Mouse (Mus musculus) CH12.LX (cell line): ENCODE data around the gene Plekhb2. TPM values are rescaled to one million over a fixed set of nuclear protein-coding genes. Genes with fewer than 3 reads are reported as not detected.

ENCODE experiments used
- DNase-seq: peaks from one replicate; pipeline ENCODE4 v3.0.0-alpha.2; 2013; ENCODE audit errors: extremely low read depth
- H3K27ac ChIP-seq: 2 replicates; pipeline ENCODE4 v1.5.1; 2012; ENCODE audit warnings: low read depth, mild to moderate bottlenecking, control low read depth, moderate library complexity; ENCODE audit not compliant: insufficient read depth
- H3K27me3 ChIP-seq: replicated peaks from 2 replicates; pipeline ENCODE3; 2012; ENCODE audit warnings: inconsistent platforms
- H3K36me3 ChIP-seq, 2 experiments: replicated peaks in 1 of 2; 2 replicates each; pipeline versions ENCODE3 to v1.6.1; 2012; ENCODE audit warnings: inconsistent platforms in 1 of 2, low read length in 1 of 2, mild to moderate bottlenecking in 1 of 2, mixed read lengths in 1 of 2, moderate library complexity in 1 of 2; ENCODE audit not compliant: control insufficient read depth in 1 of 2, insufficient read depth in 1 of 2
- H3K4me1 ChIP-seq, 2 experiments: 2 replicates each; pipeline ENCODE4 v1.6.1; 2012; ENCODE audit warnings: inconsistent platforms in 1 of 2, moderate library complexity in 1 of 2; ENCODE audit not compliant: insufficient read depth in 2 of 2, control insufficient read depth in 1 of 2
- H3K4me2 ChIP-seq: 2 replicates; pipeline ENCODE4 v1.6.1; 2012; ENCODE audit warnings: low read depth, mild to moderate bottlenecking, control low read depth; ENCODE audit not compliant: poor library complexity, insufficient read depth, severe bottlenecking
- H3K4me3 ChIP-seq, 3 experiments: fragments of 150-350 bp in 1 of 3; sonication (generic) in 1 of 3; replicated peaks in 1 of 3; 2 replicates each; pipeline versions ENCODE3 to v1.5.1; 2011 to 2012; ENCODE audit warnings: low read depth in 2 of 3, low read length in 2 of 3, mild to moderate bottlenecking in 2 of 3, moderate library complexity in 2 of 3, control low read depth in 1 of 3, improper control_type of control experiment in 1 of 3, inconsistent platforms in 1 of 3, mixed read lengths in 1 of 3; ENCODE audit not compliant: poor library complexity in 1 of 3
- H3K79me2 ChIP-seq: replicated peaks from 2 replicates; pipeline ENCODE4 v1.6.1; 2012; ENCODE audit warnings: mild to moderate bottlenecking, moderate library complexity; ENCODE audit not compliant: control insufficient read depth, poor library complexity, insufficient read depth, severe bottlenecking; ENCODE audit errors: extremely low read depth
- H3K9ac ChIP-seq: 2 replicates; pipeline ENCODE4 v1.6.1; 2012; ENCODE audit warnings: low read depth, mild to moderate bottlenecking, control low read depth, moderate library complexity; ENCODE audit not compliant: insufficient read depth
- H3K9me3 ChIP-seq: replicated peaks from 2 replicates; pipeline ENCODE3; 2012; ENCODE audit warnings: low read length, inconsistent platforms, mixed read lengths
- BHLHE40 ChIP-seq: IDR thresholded peaks from 2 replicates; pipeline ENCODE4 v1.6.1; 2011; ENCODE audit warnings: mild to moderate bottlenecking, low read depth, low read length, improper control_type of control experiment
- CHD1 ChIP-seq: IDR thresholded peaks from 2 replicates; pipeline ENCODE4 v1.6.1; 2012; ENCODE audit warnings: low read depth, low read length, improper control_type of control experiment, inconsistent platforms
- CHD2 ChIP-seq: IDR thresholded peaks from 2 replicates; pipeline ENCODE4 v1.6.1; 2011; ENCODE audit warnings: low read length, improper control_type of control experiment
- CTCF ChIP-seq, 2 experiments: IDR thresholded peaks in 1 of 2; conservative IDR thresholded peaks in 1 of 2; 2 replicates each; pipeline ENCODE4 v1.5.1; 2011 to 2012; ENCODE audit warnings: low read depth in 2 of 2, low read length in 2 of 2, improper control_type of control experiment in 1 of 2, inconsistent platforms in 1 of 2, mild to moderate bottlenecking in 1 of 2, moderate library complexity in 1 of 2
- E2F4 ChIP-seq: IDR thresholded peaks from 2 replicates; pipeline ENCODE4 v1.6.1; 2011; ENCODE audit warnings: low read depth, low read length, improper control_type of control experiment; ENCODE audit not compliant: insufficient replicate concordance
- ELF1 ChIP-seq: IDR thresholded peaks from 2 replicates; pipeline ENCODE4 v1.6.1; 2014; ENCODE audit warnings: low read depth, mild to moderate bottlenecking, inconsistent platforms, low read length, improper control_type of control experiment
- EP300 ChIP-seq: IDR thresholded peaks from 2 replicates; pipeline ENCODE4 v1.6.1; 2011; ENCODE audit warnings: low read length, improper control_type of control experiment
- ETS1 ChIP-seq: conservative IDR thresholded peaks from 2 replicates; pipeline ENCODE4 v1.6.1; 2012; ENCODE audit warnings: low read depth, mild to moderate bottlenecking, inconsistent platforms, low read length, improper control_type of control experiment, moderate library complexity
- GABPA ChIP-seq: IDR thresholded peaks from 2 replicates; pipeline ENCODE4 v1.6.1; 2012; ENCODE audit warnings: low read depth, low read length, improper control_type of control experiment, inconsistent platforms; ENCODE audit not compliant: insufficient replicate concordance
- HCFC1 ChIP-seq: IDR thresholded peaks from 2 replicates; pipeline ENCODE4 v1.6.1; 2012; ENCODE audit warnings: low read depth, mild to moderate bottlenecking, inconsistent platforms, low read length, improper control_type of control experiment
- IRF4 ChIP-seq: IDR thresholded peaks from 2 replicates; pipeline ENCODE4 v1.6.1; 2014; ENCODE audit warnings: low read depth, mild to moderate bottlenecking, inconsistent platforms, low read length, improper control_type of control experiment
- JUN ChIP-seq: IDR thresholded peaks from 2 replicates; pipeline ENCODE4 v1.6.1; 2011; ENCODE audit warnings: low read depth, mild to moderate bottlenecking, low read length, improper control_type of control experiment, moderate library complexity; ENCODE audit not compliant: insufficient read depth
- JUND ChIP-seq: conservative IDR thresholded peaks from 2 replicates; pipeline ENCODE4 v1.6.1; 2011; ENCODE audit warnings: low read depth, low read length, improper control_type of control experiment
- KAT2A ChIP-seq: IDR thresholded peaks from 2 replicates; pipeline ENCODE4 v1.6.1; 2012; ENCODE audit warnings: low read length, improper control_type of control experiment, inconsistent platforms; ENCODE audit not compliant: insufficient replicate concordance
- MAFK ChIP-seq: IDR thresholded peaks from 2 replicates; pipeline ENCODE4 v1.6.1; 2011; ENCODE audit warnings: low read length, improper control_type of control experiment; ENCODE audit not compliant: insufficient replicate concordance
- MAX ChIP-seq: IDR thresholded peaks from 2 replicates; pipeline ENCODE4 v1.6.1; 2011; ENCODE audit warnings: low read length, improper control_type of control experiment
- MAZ ChIP-seq: IDR thresholded peaks from 2 replicates; pipeline ENCODE4 v1.6.1; 2012; ENCODE audit warnings: low read depth, mild to moderate bottlenecking, inconsistent platforms, low read length, improper control_type of control experiment, moderate library complexity
- MEF2A ChIP-seq: IDR thresholded peaks from 2 replicates; pipeline ENCODE4 v1.6.1; 2014; ENCODE audit warnings: low read depth, mild to moderate bottlenecking, inconsistent platforms, low read length, improper control_type of control experiment, borderline replicate concordance
- MXI1 ChIP-seq: IDR thresholded peaks from 2 replicates; pipeline ENCODE4 v1.6.1; 2011; ENCODE audit warnings: mild to moderate bottlenecking, low read depth, low read length, improper control_type of control experiment
- MYC ChIP-seq: IDR thresholded peaks from 2 replicates; pipeline ENCODE4 v1.6.1; 2011; ENCODE audit warnings: low read depth, mild to moderate bottlenecking, improper control_type of control experiment, low read length
- NELFE ChIP-seq: IDR thresholded peaks from 2 replicates; pipeline ENCODE4 v1.6.1; 2011; ENCODE audit warnings: low read depth, low read length, improper control_type of control experiment
- NRF1 ChIP-seq: IDR thresholded peaks from 2 replicates; pipeline ENCODE4 v1.6.1; 2014; ENCODE audit warnings: low read depth, mild to moderate bottlenecking, inconsistent platforms, low read length, improper control_type of control experiment, moderate library complexity
- PAX5 ChIP-seq: IDR thresholded peaks from 2 replicates; pipeline ENCODE4 v1.6.1; 2012; ENCODE audit warnings: low read length, inconsistent platforms, mixed read lengths
- POLR2A ChIP-seq: IDR thresholded peaks from 2 replicates; pipeline ENCODE4 v1.6.1; 2011; ENCODE audit warnings: low read depth, mild to moderate bottlenecking, improper control_type of control experiment, low read length
- POLR2AphosphoS2 ChIP-seq: IDR thresholded peaks from 2 replicates; pipeline ENCODE4 v1.6.1; 2011; ENCODE audit warnings: low read depth, low read length, improper control_type of control experiment
- RAD21 ChIP-seq: IDR thresholded peaks from 2 replicates; pipeline ENCODE4 v1.6.1; 2011; ENCODE audit warnings: low read depth, mild to moderate bottlenecking, low read length, improper control_type of control experiment, moderate library complexity
- RCOR1 ChIP-seq: conservative IDR thresholded peaks from 2 replicates; pipeline ENCODE4 v1.6.1; 2012; ENCODE audit warnings: low read depth, mild to moderate bottlenecking, inconsistent platforms, low read length, improper control_type of control experiment
- SIN3A ChIP-seq: IDR thresholded peaks from 2 replicates; pipeline ENCODE4 v1.6.1; 2012; ENCODE audit warnings: low read length, improper control_type of control experiment, inconsistent platforms
- SMC3 ChIP-seq: IDR thresholded peaks from 2 replicates; pipeline ENCODE4 v1.6.1; 2011; ENCODE audit warnings: low read depth, low read length, improper control_type of control experiment
- TBP ChIP-seq: conservative IDR thresholded peaks from 2 replicates; pipeline ENCODE4 v1.6.1; 2011; ENCODE audit warnings: low read depth, low read length, improper control_type of control experiment
- TCF12 ChIP-seq: IDR thresholded peaks from 2 replicates; pipeline ENCODE4 v1.6.1; 2014; ENCODE audit warnings: low read depth, mild to moderate bottlenecking, inconsistent platforms, low read length, improper control_type of control experiment
- UBTF ChIP-seq: IDR thresholded peaks from 2 replicates; pipeline ENCODE4 v1.6.1; 2012; ENCODE audit warnings: low read depth, mild to moderate bottlenecking, inconsistent platforms, low read length, improper control_type of control experiment, moderate library complexity
- USF1 ChIP-seq: IDR thresholded peaks from 2 replicates; pipeline ENCODE4 v1.6.1; 2014; ENCODE audit warnings: low read depth, mild to moderate bottlenecking, inconsistent platforms, low read length, improper control_type of control experiment
- USF2 ChIP-seq: conservative IDR thresholded peaks from 2 replicates; pipeline ENCODE4 v1.6.1; 2011; ENCODE audit warnings: low read depth, low read length, improper control_type of control experiment
- ZC3H11A ChIP-seq: IDR thresholded peaks from 2 replicates; pipeline ENCODE4 v1.6.1; 2012; ENCODE audit warnings: low read depth, mild to moderate bottlenecking, inconsistent platforms, low read length, improper control_type of control experiment
- ZKSCAN1 ChIP-seq: IDR thresholded peaks from 2 replicates; pipeline ENCODE4 v1.6.1; 2012; ENCODE audit warnings: low read depth, inconsistent platforms, low read length, improper control_type of control experiment, borderline replicate concordance
- ZMIZ1 ChIP-seq: IDR thresholded peaks from 2 replicates; pipeline ENCODE4 v1.6.1; 2012; ENCODE audit warnings: low read depth, mild to moderate bottlenecking, inconsistent platforms, low read length, improper control_type of control experiment
- ZNF384 ChIP-seq: IDR thresholded peaks from 2 replicates; pipeline ENCODE4 v1.6.1; 2012; ENCODE audit warnings: low read depth, low read length, improper control_type of control experiment, inconsistent platforms
- dilution Hi-C: fragments of 300-500 bp; cut with MboI; formaldehyde crosslinking; loops from 2 replicates; pipeline ENCODE4 v1.14.3; 2020; ENCODE audit warnings: low sequenced_read_pairs; ENCODE audit not compliant: extremely low pct_unique_long_range_greater_than_20kb, extremely low pct_ligation_motif_present
- in situ Hi-C: fragments of 300-500 bp; cut with MboI; formaldehyde crosslinking; loops from 3 replicates; pipeline ENCODE4 v1.14.3; 2019; ENCODE audit warnings: low sequenced_read_pairs, low pct_ligation_motif_present, low pct_unique_long_range_greater_than_20kb, mixed read lengths
- polyA plus RNA-seq: library from polyadenylated mRNA; unstranded; fragments of >175 nt; gene quantifications from 2 replicates; pipeline ENCODE4 v1.2.1, GENCODE M21; 2012; ENCODE audit warnings: low read depth; ENCODE audit not compliant: insufficient read length
- total RNA-seq, 2 experiments: library from RNA; depleted of rRNA; stranded (reverse); fragments of 300-350 nt in 1 of 2; fragments of >200 nt in 1 of 2; gene quantifications; 2 replicates each; pipeline ENCODE4 v1.2.3; 2012 to 2014

Gene Plekhb2
- total and polyA plus RNA-seq, 3 experiments, result 21.0 to 44.8 (median 23.8) TPM

DNA sequence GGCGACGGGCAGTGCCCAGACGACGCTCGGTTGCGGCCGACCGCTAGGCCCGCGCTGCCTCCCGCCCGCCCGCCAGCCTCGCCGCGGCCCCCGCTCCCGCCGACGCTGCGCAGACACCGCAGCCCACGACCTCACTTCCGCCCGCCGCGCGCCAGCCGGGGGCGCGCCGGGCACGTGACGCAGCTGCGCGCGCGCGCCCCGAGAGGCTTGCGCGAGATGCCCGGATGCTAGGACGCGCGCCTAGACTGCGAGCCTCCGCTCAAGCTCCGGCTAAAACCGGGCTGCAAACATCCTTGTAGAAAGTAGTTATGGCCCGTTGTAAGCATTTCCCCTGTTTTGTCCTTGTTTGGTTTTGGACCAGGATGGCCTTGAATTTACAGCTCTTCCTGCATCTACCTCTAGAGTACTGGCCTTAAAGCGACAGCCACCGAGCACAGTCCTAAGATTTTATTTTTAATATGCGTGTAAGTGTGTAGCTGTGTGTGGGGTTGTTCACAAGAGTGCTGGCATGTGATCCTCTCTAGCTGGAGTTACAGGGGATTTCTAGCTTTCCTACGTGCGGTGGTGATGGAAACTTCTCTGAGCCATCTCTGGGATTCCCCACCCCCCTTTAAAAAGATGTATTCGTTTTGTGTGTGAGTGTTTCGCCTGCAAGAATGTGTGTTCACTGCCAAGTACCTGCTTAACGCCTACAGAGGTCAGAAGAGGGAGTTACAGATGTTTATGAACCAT, 6.7 kb upstream of the Plekhb2 start, which contains the start of gene Fam168b:
Gene Fam168b (minus strand): TSS at position 179 of the 732 bp plus-strand sequence.
- Histone ChIP-seq H3K79me2 (peaks cover 42% of the 10 kb centered on the region), H3K27ac (peak within 1 kb of the TSS; percentile 89), H3K4me2 (peak within 1 kb of the TSS; percentile 97), H3K9ac (peak within 1 kb of the TSS; percentile 100), H3K4me1 (peaks cover 10 to 43% of the 10 kb centered on the region in 2 experiments), H3K9me3 (no peaks in the 10 kb centered on the region), H3K36me3 (peaks cover 0 to 4% of the 10 kb centered on the region in 2 experiments)
- DNase-seq, result peak; percentile 73
- in situ Hi-C loops, result no loop called here
- dilution Hi-C loops, result no loop called here
- TF ChIP-seq GABPA, result no peak
- TF ChIP-seq NELFE, result peak; percentile 84
- TF ChIP-seq ZNF384, result no peak
- TF ChIP-seq MAFK, result no peak
- TF ChIP-seq RAD21, result no peak
- no peak for TF ChIP-seq TBP
- peak; percentile 54; the same call in 1 of the 2 replicates for TF ChIP-seq ETS1
- TF ChIP-seq ZC3H11A, result no peak
- TF ChIP-seq KAT2A, result peak; percentile 69; the same call in 1 of the 2 replicates
- TF ChIP-seq POLR2A, result peak; percentile 85
- 0 out of 2 replicates have a peak, but pooled peaks have one; percentile 32 for TF ChIP-seq MAZ
- 0 out of 2 replicates have a peak, but pooled peaks have one; percentile 22 for TF ChIP-seq UBTF
- peak; percentile 43; the same call in 1 of the 2 replicates for TF ChIP-seq USF2
- TF ChIP-seq BHLHE40, result peak; percentile 97
- no peak for TF ChIP-seq JUN
- no peak for TF ChIP-seq E2F4
- no peak for TF ChIP-seq PAX5
- peak; percentile 67 for TF ChIP-seq SIN3A
- peak; percentile 39 for TF ChIP-seq HCFC1
- TF ChIP-seq CTCF (conservative IDR thresholded peaks at IDR 0.05 in 1 of 2, IDR thresholded peaks at IDR 0.05 in 1 of 2; ENCODE audit: low read depth in 2 of 2, low read length in 2 of 2), result peak in 1 of 2 experiments; percentile 30; a peak in 2 of 4 replicates
- TF ChIP-seq NRF1, result peak; percentile 80
- TF ChIP-seq MEF2A, result peak; percentile 27; the same call in 1 of the 2 replicates
- peak; percentile 18; the same call in 1 of the 2 replicates for TF ChIP-seq IRF4
- no peak for TF ChIP-seq ZKSCAN1
- TF ChIP-seq USF1, result peak; percentile 89
- TF ChIP-seq POLR2AphosphoS2, result no peak; the same call in 1 of the 2 replicates
- TF ChIP-seq ZMIZ1, result peak; percentile 54; the same call in 1 of the 2 replicates
- TF ChIP-seq MXI1, result peak; percentile 83
- TF ChIP-seq CHD1, result peak; percentile 80; the same call in 1 of the 2 replicates
- TF ChIP-seq JUND, result no peak; the same call in 1 of the 2 replicates
- peak; percentile 66 for TF ChIP-seq MAX
- TF ChIP-seq CHD2, result peak; percentile 57; the same call in 1 of the 2 replicates
- no peak for TF ChIP-seq MYC
- TF ChIP-seq SMC3, result no peak
- peak; percentile 75 for TF ChIP-seq ELF1
- peak; percentile 78; the same call in 1 of the 2 replicates for TF ChIP-seq TCF12
- peak; percentile 56; the same call in 1 of the 2 replicates for TF ChIP-seq EP300
- no peak; the same call in 1 of the 2 replicates for TF ChIP-seq RCOR1
- TF ChIP-seq, all 38 proteins: peak for 23
- Histone ChIP-seq H3K4me3 (peak within 1 kb of the TSS; percentile 74 to 99 (median 85)), H3K27me3 (no peaks in the 10 kb centered on the region)
